Mouse (Mus musculus) ES-Bruce4 (cell line): ENCODE measurements around the gene Grm1.

ENCODE experiments used
- CTCF ChIP-seq: IDR thresholded peaks from one replicate; pipeline ENCODE4 v1.8.1; 2011; ENCODE audit warnings: low read depth, low read length
- EP300 ChIP-seq: IDR thresholded peaks from 2 replicates; pipeline ENCODE4 v1.6.1; 2011; ENCODE audit warnings: low read depth, low read length; ENCODE audit not compliant: insufficient read depth
- POLR2A ChIP-seq: IDR thresholded peaks from one replicate; pipeline ENCODE4 v1.8.1; 2011; ENCODE audit warnings: low read length; ENCODE audit not compliant: insufficient read depth

DNA sequence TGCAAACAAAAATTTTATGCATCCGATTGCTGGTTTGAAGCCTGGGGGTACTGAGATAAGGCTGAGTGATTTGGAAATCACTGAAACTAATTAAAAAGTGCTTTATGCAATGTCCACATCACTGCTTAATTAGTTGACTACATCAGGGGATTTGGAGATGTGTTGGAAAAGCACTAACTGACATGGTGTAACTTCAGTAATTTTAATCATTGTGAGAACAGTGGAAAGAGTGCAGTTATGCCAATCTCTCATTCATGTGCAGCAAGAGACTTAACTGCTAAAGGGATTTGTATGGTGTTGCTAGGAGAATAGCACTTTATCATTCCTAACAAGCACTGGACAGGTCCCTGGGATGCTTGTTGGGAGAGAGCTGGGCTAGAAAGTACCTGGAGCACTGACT, 307.3 kb downstream of the Grm1 start:
- TF ChIP-seq CTCF (no peak), POLR2A (no peak), EP300 (no peak)
